In the genomic region with DNA sequence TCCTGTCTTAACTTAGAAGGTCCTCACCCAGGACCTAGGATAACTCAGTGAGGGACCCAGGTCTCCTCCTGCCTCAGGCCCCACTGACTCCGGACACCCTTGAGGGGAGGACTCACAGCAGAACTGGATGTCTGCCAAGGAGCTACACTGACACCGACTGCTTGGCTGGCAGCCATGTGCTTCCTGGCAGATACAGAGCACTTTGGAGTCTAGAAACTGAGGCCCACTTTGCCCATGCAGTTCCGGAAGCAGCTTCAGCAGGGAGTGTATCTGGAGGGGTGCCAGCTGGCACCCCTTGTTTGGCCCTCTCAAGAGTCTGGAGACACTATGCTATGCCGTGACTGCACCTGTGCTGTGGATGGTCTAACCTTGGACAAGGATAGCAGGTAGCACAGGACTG, we compare ENCODE assay signal across 8 mouse cellular contexts. TPM values are rescaled to one million over a fixed set of nuclear protein-coding genes. Genes with fewer than 3 reads are reported as not detected.
A peak's percentile ranks its signal among the peaks of the same experiment; 100 is the strongest.
DNase-seq lines count a peak whose midpoint lies in the region; ATAC-seq and TF ChIP-seq lines count a peak whose summit lies in the region.

No protein-coding gene starts in this region.

- H3K36me3 ChIP-seq in heart, postnatal 0 days (replicated peaks; ENCODE audit: control insufficient read depth, insufficient read depth, low read length) = no peaks in the 10 kb centered on the region
- H3K36me3 ChIP-seq in neural tube, embryonic 15.5 days = no peaks in the 10 kb centered on the region

- H3K27ac ChIP-seq in heart, postnatal 0 days (ENCODE audit: low read depth) = peak overlapping the region; percentile 16; the same call in 1 of the 2 replicates
- peak overlapping the region; percentile 60 for H3K27ac ChIP-seq in neural tube, embryonic 15.5 days (replicated peaks)

- TF ChIP-seq CTCF in heart, postnatal 0 days (IDR thresholded peaks at IDR 0.05; ENCODE audit: low read depth) = no peak

- H3K9me3 ChIP-seq in heart, postnatal 0 days (replicated peaks; ENCODE audit: control insufficient read depth, low read length) = no peaks in the 10 kb centered on the region
- H3K9me3 ChIP-seq in neural tube, embryonic 15.5 days (replicated peaks) = no peaks in the 10 kb centered on the region

- DNase-seq in frontal cortex, adult 2 months (ENCODE audit: extremely low spot score in 1 of 2, low spot score in 1 of 2) = peak; percentile 72 to 86
- peak; percentile 88 to 91 for DNase-seq in cerebellum, postnatal 25 days
- peak; percentile 79 for DNase-seq in heart, postnatal 0 days (ENCODE audit: low spot score)
- peak; percentile 50 to 81 for DNase-seq in layer of hippocampus, postnatal 14 days (ENCODE audit: low spot score in 2 of 2)
- DNase-seq in urinary bladder, postnatal 36 days (ENCODE audit: low spot score in 2 of 2) = no peak

- H3K4me2 ChIP-seq in heart, postnatal 0 days (ENCODE audit: low read depth, low read length) = no peak overlapping the region; the same call in 1 of the 2 replicates
- H3K4me2 ChIP-seq in neural tube, embryonic 15.5 days = no peak overlapping the region

- peaks cover 10% of the 10 kb centered on the region for H3K27me3 ChIP-seq in heart, postnatal 0 days (ENCODE audit: control insufficient read depth, insufficient read depth, low read length)
- H3K27me3 ChIP-seq in neural tube, embryonic 15.5 days (replicated peaks) = peaks cover 24% of the 10 kb centered on the region

- H3K4me3 ChIP-seq in heart, postnatal 0 days (ENCODE audit: low read depth, low read length) = no peak overlapping the region
- H3K4me3 ChIP-seq in neural tube, embryonic 15.5 days (replicated peaks) = no peak overlapping the region

- no peak for TF ChIP-seq EP300 in heart, postnatal 0 days (IDR thresholded peaks at IDR 0.05; ENCODE audit: low read depth)

- peaks cover 26% of the 10 kb centered on the region for H3K4me1 ChIP-seq in heart, postnatal 0 days (ENCODE audit: control insufficient read depth, insufficient read depth)
- H3K4me1 ChIP-seq in neural tube, embryonic 15.5 days = peaks cover 37% of the 10 kb centered on the region

- H3K9ac ChIP-seq in heart, postnatal 0 days (replicated peaks; ENCODE audit: low read depth, low read length) = no peak overlapping the region
- H3K9ac ChIP-seq in neural tube, embryonic 15.5 days (replicated peaks) = no peak overlapping the region

- ATAC-seq in frontal cortex, adult (ENCODE audit: low TSS enrichment) = no peak
- peak; percentile 20 for ATAC-seq in CD4-positive, CD25-positive, alpha-beta regulatory T cell, adult 4 months
- peak; percentile 50 for ATAC-seq in heart, postnatal 0 days (ENCODE audit: insufficient read depth, low read depth)
- ATAC-seq in neural tube, embryonic 15.5 days (ENCODE audit: low FRiP score) = peak; percentile 12; the same call in 1 of the 2 replicates

- WGBS in heart, postnatal 0 days = 7% methylated on average over 4 of the region's 4 CpGs
- WGBS in neural tube, embryonic 15.5 days = 27% methylated on average over 4 of the region's 4 CpGs

RNA-seq across cellular contexts. Expression of gene Sdhaf1, which starts 9.7 kb away (rescaled TPM):
- polyA plus RNA-seq in frontal cortex, adult 2 months (2012; rRNA removed) = 16.9 and 19.2 TPM in 2 replicates
- 1 to 10 TPM; 2.4 to 5.1 TPM for polyA plus RNA-seq in CD4-positive, CD25-positive, alpha-beta regulatory T cell, adult 4 months (2017; shearing (Covaris generic))
- 15.8 and 16.5 TPM in 2 replicates for total RNA-seq in heart, postnatal 0 days (2014; rRNA removed; ENCODE audit: low replicate concordance)
- polyA plus RNA-seq in heart, postnatal 0 days (2015; fragmentation: Nextera tagmentation; extraction: Ambion mirVana) = 23.2 and 23.3 TPM in 2 replicates
- 1 to 10 TPM; 7.8 to 8.9 TPM for total RNA-seq in layer of hippocampus, postnatal 14 days (2021)
- 16.0 and 16.7 TPM in 2 replicates for polyA plus RNA-seq in neural tube, embryonic 15.5 days (2015; fragmentation: Nextera tagmentation; extraction: Ambion mirVana)

RNA-seq across cellular contexts. Expression of gene E130208F15Rik, which starts 11.9 kb away (rescaled TPM):
- 0.34 and 0.66 TPM in 2 replicates for polyA plus RNA-seq in frontal cortex, adult 2 months (2012; rRNA removed)
- polyA plus RNA-seq in CD4-positive, CD25-positive, alpha-beta regulatory T cell, adult 4 months (2017; shearing (Covaris generic)) = not detected
- total RNA-seq in heart, postnatal 0 days (2014; rRNA removed; ENCODE audit: low replicate concordance) = 0.46 and 0.77 TPM in 2 replicates
- 2.6 and 3.1 TPM in 2 replicates for polyA plus RNA-seq in heart, postnatal 0 days (2015; fragmentation: Nextera tagmentation; extraction: Ambion mirVana)
- total RNA-seq in layer of hippocampus, postnatal 14 days (2021) = under 1 TPM; 0.43 to 0.74 TPM
- polyA plus RNA-seq in neural tube, embryonic 15.5 days (2015; fragmentation: Nextera tagmentation; extraction: Ambion mirVana) = not detected in 2 replicates

RNA-seq across cellular contexts. Expression of gene Syne4, which starts 18.8 kb away (rescaled TPM):
- polyA plus RNA-seq in frontal cortex, adult 2 months (2012; rRNA removed) = 27.6 and 29.9 TPM in 2 replicates
- polyA plus RNA-seq in CD4-positive, CD25-positive, alpha-beta regulatory T cell, adult 4 months (2017; shearing (Covaris generic)) = 10 to 100 TPM in 1 of 2 experiments, 1 to 10 TPM in 1; 9.2 to 16.8 TPM
- 0.34 and 1.1 TPM in 2 replicates for total RNA-seq in heart, postnatal 0 days (2014; rRNA removed; ENCODE audit: low replicate concordance)
- 1.6 TPM in 2 replicates for polyA plus RNA-seq in heart, postnatal 0 days (2015; fragmentation: Nextera tagmentation; extraction: Ambion mirVana)
- total RNA-seq in layer of hippocampus, postnatal 14 days (2021) = 1 to 10 TPM; 4.2 to 5.8 TPM
- 18.9 and 24.7 TPM in 2 replicates for polyA plus RNA-seq in neural tube, embryonic 15.5 days (2015; fragmentation: Nextera tagmentation; extraction: Ambion mirVana)

RNA-seq across cellular contexts. Expression of gene Alkbh6, which starts 24.9 kb away (rescaled TPM):
- 132 TPM in 2 replicates for polyA plus RNA-seq in frontal cortex, adult 2 months (2012; rRNA removed)
- polyA plus RNA-seq in CD4-positive, CD25-positive, alpha-beta regulatory T cell, adult 4 months (2017; shearing (Covaris generic)) = 100 to 1,000 TPM; 179 to 205 TPM
- 40.0 and 57.2 TPM in 2 replicates for total RNA-seq in heart, postnatal 0 days (2014; rRNA removed; ENCODE audit: low replicate concordance)
- 63.5 and 71.2 TPM in 2 replicates for polyA plus RNA-seq in heart, postnatal 0 days (2015; fragmentation: Nextera tagmentation; extraction: Ambion mirVana)
- 10 to 100 TPM; 41.6 to 45.9 TPM for total RNA-seq in layer of hippocampus, postnatal 14 days (2021)
- polyA plus RNA-seq in neural tube, embryonic 15.5 days (2015; fragmentation: Nextera tagmentation; extraction: Ambion mirVana) = 131 and 141 TPM in 2 replicates

RNA-seq across cellular contexts. Expression of gene Lrfn3, which starts 29.1 kb away (rescaled TPM):
- polyA plus RNA-seq in frontal cortex, adult 2 months (2012; rRNA removed) = 19.8 and 22.2 TPM in 2 replicates
- not detected for polyA plus RNA-seq in CD4-positive, CD25-positive, alpha-beta regulatory T cell, adult 4 months (2017; shearing (Covaris generic))
- 3.6 and 5.4 TPM in 2 replicates for total RNA-seq in heart, postnatal 0 days (2014; rRNA removed; ENCODE audit: low replicate concordance)
- polyA plus RNA-seq in heart, postnatal 0 days (2015; fragmentation: Nextera tagmentation; extraction: Ambion mirVana) = 0.40 and 0.69 TPM in 2 replicates
- 10 to 100 TPM; 32.5 to 35.5 TPM for total RNA-seq in layer of hippocampus, postnatal 14 days (2021)
- 13.5 and 15.7 TPM in 2 replicates for polyA plus RNA-seq in neural tube, embryonic 15.5 days (2015; fragmentation: Nextera tagmentation; extraction: Ambion mirVana)

Comparison
In these comparisons a context has a peak if more than half of its experiments do, and no peak if none do; other contexts are left out.
1. DNase-seq: peak in frontal cortex, adult 2 months (2 of 2), cerebellum, postnatal 25 days (2 of 2), heart, postnatal 0 days (single experiment) and layer of hippocampus, postnatal 14 days (2 of 2); none in urinary bladder, postnatal 36 days (0 of 2).